Mouse (Mus musculus): ENCODE data around the gene Cdkn2d.
A peak's percentile ranks its signal among the peaks of the same experiment; 100 is the strongest.
"Not testable (repeated sequence)": the region's sequence is repeated elsewhere in the genome, so short reads cannot be mapped to it uniquely, and the experiment has no call there.

Cdkn2d gene

GRCm38 (mm10) chr9:21275013-21275710 is 16.0 kb downstream of the Cdkn2d start:
- no peak for DNase-seq (ENCODE audit: low spot score in 2 of 2)

GRCm38 (mm10) chr9:21274336-21274735 is 16.9 kb downstream of the Cdkn2d start:
- DNase-seq (ENCODE audit: low spot score in 2 of 2), result no peak

GRCm38 (mm10) chr9:21273520-21274228 is 17.5 kb downstream of the Cdkn2d start:
- no peak for DNase-seq (ENCODE audit: low spot score in 2 of 2)

- no peak for DNase-seq (ENCODE audit: low spot score in 2 of 2)
Measured at GRCm38 (mm10) chr9:21273094-21273493, 18.1 kb downstream of the Cdkn2d start.

- DNase-seq (ENCODE audit: low spot score in 2 of 2), result no peak
Measured at GRCm38 (mm10) chr9:21272391-21272790, 18.8 kb downstream of the Cdkn2d start.

GRCm38 (mm10) chr9:21269590-21269989 is 21.6 kb downstream of the Cdkn2d start:
- DNase-seq (ENCODE audit: low spot score in 2 of 2), result not testable (repeated sequence)

GRCm38 (mm10) chr9:21268305-21268704 is 22.9 kb downstream of the Cdkn2d start:
- DNase-seq (ENCODE audit: low spot score in 2 of 2), result no peak

GRCm38 (mm10) chr9:21266889-21267288 is 24.3 kb downstream of the Cdkn2d start:
- no peak for DNase-seq (ENCODE audit: low spot score in 2 of 2)

GRCm38 (mm10) chr9:21265611-21266010 is 25.6 kb downstream of the Cdkn2d start:
- no peak for DNase-seq (ENCODE audit: low spot score in 2 of 2)

GRCm38 (mm10) chr9:21265000-21265561 is 26.1 kb downstream of the Cdkn2d start, which contains the start of gene Atg4d:
TSS of gene Atg4d (plus strand) at chr9:21265293.
- peak; percentile 99 to 100 for DNase-seq (ENCODE audit: low spot score in 2 of 2)

- DNase-seq (ENCODE audit: low spot score in 2 of 2), result peak; percentile 58 to 74
Measured at GRCm38 (mm10) chr9:21264272-21264999, 26.8 kb downstream of the Cdkn2d start.

- no peak for DNase-seq (ENCODE audit: low spot score in 2 of 2)
Measured at GRCm38 (mm10) chr9:21261831-21262230, 29.4 kb downstream of the Cdkn2d start.

- no peak for DNase-seq (ENCODE audit: low spot score in 2 of 2)
Measured at GRCm38 (mm10) chr9:21260491-21261040, 30.6 kb downstream of the Cdkn2d start.

- not testable (repeated sequence) for DNase-seq (ENCODE audit: low spot score in 2 of 2)
Measured at GRCm38 (mm10) chr9:21256349-21256748, 34.9 kb downstream of the Cdkn2d start.

GRCm38 (mm10) chr9:21254690-21255089 is 36.5 kb downstream of the Cdkn2d start:
- DNase-seq (ENCODE audit: low spot score in 2 of 2), result no peak

GRCm38 (mm10) chr9:21251116-21251735 is 40.0 kb downstream of the Cdkn2d start:
- no peak for DNase-seq (ENCODE audit: low spot score in 2 of 2)

- no peak for DNase-seq (ENCODE audit: low spot score in 2 of 2)
Measured at GRCm38 (mm10) chr9:21250509-21250908, 40.7 kb downstream of the Cdkn2d start.

GRCm38 (mm10) chr9:21249629-21250508 is 41.3 kb downstream of the Cdkn2d start:
- DNase-seq (ENCODE audit: low spot score in 2 of 2), result no peak

GRCm38 (mm10) chr9:21248326-21248725 is 42.9 kb downstream of the Cdkn2d start, which contains the start of gene S1pr5:
TSS of gene S1pr5 (minus strand) at chr9:21248443.
- DNase-seq (ENCODE audit: low spot score in 2 of 2), result peak in 1 of 2 experiments; percentile 67

- no peak for DNase-seq (ENCODE audit: low spot score in 2 of 2)
Measured at GRCm38 (mm10) chr9:21246342-21246741, 44.9 kb downstream of the Cdkn2d start.
